ENCODE assay signal across 15 mouse cellular contexts in genomic region chr8:125999842-126000395, GRCm38 (mm10). TPM values are rescaled to one million over a fixed set of nuclear protein-coding genes. Genes with fewer than 3 reads are reported as not detected.
DNase-seq lines count a peak whose midpoint lies in the region; ATAC-seq lines count a peak whose summit lies in the region.
"Had no signal": no experiment of that assay in that cellular context is flagged by ENCODE, and none has a peak within 500 bp of the region (broad histone marks: within the 10 kb centered on the region; RNA-seq: fewer than 3 reads in every experiment).

No protein-coding gene starts in this region.

- H3K4me1 ChIP-seq in kidney, embryonic 15.5 days = peaks cover 39% of the 10 kb centered on the region
- H3K4me1 ChIP-seq in stomach, embryonic 15.5 days = peaks cover 23% of the 10 kb centered on the region
- H3K4me1 ChIP-seq in forebrain, embryonic 14.5 days (ENCODE audit: control insufficient read depth, insufficient read depth, low read length) = peaks cover 5% of the 10 kb centered on the region

- H3K4me3 ChIP-seq in kidney, embryonic 15.5 days (replicated peaks) = no peak overlapping the region
- no peak overlapping the region for H3K4me3 ChIP-seq in stomach, embryonic 15.5 days (replicated peaks)
- H3K4me3 ChIP-seq in forebrain, embryonic 14.5 days (ENCODE audit: low read depth, low read length) = no peak overlapping the region
- H3K4me3 ChIP-seq: hindbrain, embryonic 15.5 days; midbrain, embryonic 12.5 days had no signal

- 0 out of 2 replicates have a peak overlapping the region, but pooled peaks have one; percentile 4 for H3K9ac ChIP-seq in kidney, embryonic 15.5 days
- no peak overlapping the region for H3K9ac ChIP-seq in stomach, embryonic 15.5 days
- no peak overlapping the region for H3K9ac ChIP-seq in forebrain, embryonic 14.5 days (ENCODE audit: low read length)
- H3K9ac ChIP-seq: hindbrain, embryonic 15.5 days; midbrain, embryonic 12.5 days had no signal

- WGBS in kidney, embryonic 15.5 days = 63% methylated on average over 7 of the region's 7 CpGs
- WGBS in large intestine, adult 2 months = 36% methylated on average over 7 of the region's 7 CpGs
- 66% methylated on average over 7 of the region's 7 CpGs for WGBS in stomach, embryonic 15.5 days
- 70% methylated on average over 7 of the region's 7 CpGs for WGBS in forebrain, embryonic 14.5 days

- no peak overlapping the region for H3K27ac ChIP-seq in kidney, embryonic 15.5 days
- peak overlapping the region; percentile 21; the same call in 1 of the 2 replicates for H3K27ac ChIP-seq in stomach, embryonic 15.5 days
- no peak overlapping the region for H3K27ac ChIP-seq in forebrain, embryonic 14.5 days (ENCODE audit: low read depth, low read length)
- H3K27ac ChIP-seq: hindbrain, embryonic 15.5 days; macrophage; midbrain, embryonic 12.5 days had no signal

- DNase-seq in kidney, postnatal 4 days = no peak
- DNase-seq in WW6 (ENCODE audit: low read depth, low spot score) = peak; percentile 28
- DNase-seq in large intestine, adult 2 months (ENCODE audit: low read depth, low spot score) = peak; percentile 87
- no peak for DNase-seq in forebrain, embryonic 14.5 days (ENCODE audit: low spot score)
- DNase-seq: gastrocnemius, postnatal 10 days; heart, postnatal 10 days; liver; right cerebral cortex, postnatal 14 days; thymus, adult 2 months had no signal

- H3K27me3 ChIP-seq in kidney, embryonic 15.5 days = peaks cover 20% of the 10 kb centered on the region
- H3K27me3 ChIP-seq in stomach, embryonic 15.5 days (replicated peaks) = peaks cover 11% of the 10 kb centered on the region
- H3K27me3 ChIP-seq in forebrain, embryonic 14.5 days (replicated peaks; ENCODE audit: control insufficient read depth, insufficient read depth, low read length) = peaks cover 16% of the 10 kb centered on the region

- H3K36me3 ChIP-seq in kidney, embryonic 15.5 days = no peaks in the 10 kb centered on the region
- H3K36me3 ChIP-seq in stomach, embryonic 15.5 days = no peaks in the 10 kb centered on the region
- no peaks in the 10 kb centered on the region for H3K36me3 ChIP-seq in forebrain, embryonic 14.5 days (ENCODE audit: control insufficient read depth, insufficient read depth, low read length)
- H3K36me3 ChIP-seq: hindbrain, embryonic 15.5 days; midbrain, embryonic 12.5 days had no signal

- no peaks in the 10 kb centered on the region for H3K9me3 ChIP-seq in kidney, embryonic 15.5 days (replicated peaks)
- H3K9me3 ChIP-seq in stomach, embryonic 15.5 days = no peaks in the 10 kb centered on the region
- no peaks in the 10 kb centered on the region for H3K9me3 ChIP-seq in forebrain, embryonic 14.5 days (replicated peaks; ENCODE audit: control insufficient read depth, low read length)
- H3K9me3 ChIP-seq: hindbrain, embryonic 15.5 days; midbrain, embryonic 12.5 days had no signal

- no peak overlapping the region for H3K4me2 ChIP-seq in kidney, embryonic 15.5 days
- no peak overlapping the region for H3K4me2 ChIP-seq in stomach, embryonic 15.5 days
- H3K4me2 ChIP-seq in forebrain, embryonic 14.5 days (ENCODE audit: low read length) = no peak overlapping the region
- H3K4me2 ChIP-seq: hindbrain, embryonic 15.5 days; midbrain, embryonic 12.5 days had no signal

- ATAC-seq in kidney, embryonic 15.5 days (replicated peaks; ENCODE audit: low FRiP score) = no peak
- no peak for ATAC-seq in stomach, embryonic 15.5 days (ENCODE audit: insufficient read depth, low FRiP score, low read depth)
- ATAC-seq in forebrain, embryonic 14.5 days = no peak
- no peak for ATAC-seq in granulocyte monocyte progenitor cell, adult 5-6 weeks (replicated peaks; ENCODE audit: poor library complexity, severe bottlenecking)

RNA-seq across cellular contexts. Expression of gene Kcnk1, which starts 4.9 kb away (rescaled TPM):
- polyA plus RNA-seq in kidney, embryonic 15.5 days (2015; fragmentation: Nextera tagmentation; extraction: Ambion mirVana) = 39.2 and 42.9 TPM in 2 replicates
- 58.0 and 59.0 TPM in 2 replicates for polyA plus RNA-seq in large intestine, adult 2 months (2012; rRNA removed)
- 58.1 and 69.1 TPM in 2 replicates for polyA plus RNA-seq in stomach, embryonic 15.5 days (2015; fragmentation: Nextera tagmentation; extraction: Ambion mirVana)
- polyA plus RNA-seq in forebrain, embryonic 14.5 days (2014; fragmentation: Nextera tagmentation; extraction: Ambion mirVana) = 11.9 and 16.1 TPM in 2 replicates
- not detected in 2 replicates for total RNA-seq in granulocyte monocyte progenitor cell, adult 5-6 weeks (2014; fragmentation: Nextera tagmentation)
- total RNA-seq in granulocyte monocyte progenitor cell, adult 5-6 weeks (2017) = not detected in 2 replicates
- polyA plus RNA-seq: macrophage had no signal

Comparison
In these comparisons a context has a peak if more than half of its experiments do, and no peak if none do; other contexts are left out.
1. DNase-seq: peak in WW6 (single experiment) and large intestine, adult 2 months (single experiment); none in kidney, postnatal 4 days (0 of 2) and forebrain, embryonic 14.5 days (single experiment).